Mouse (Mus musculus): Measurements from ENCODE around the gene Hoxa4. TPM values are rescaled to one million over a fixed set of nuclear protein-coding genes. Genes with fewer than 3 reads are reported as not detected.

Gene Hoxa4
- polyA plus RNA-seq, 1 experiment from 2014 or later: 8.8 TPM

DNA sequence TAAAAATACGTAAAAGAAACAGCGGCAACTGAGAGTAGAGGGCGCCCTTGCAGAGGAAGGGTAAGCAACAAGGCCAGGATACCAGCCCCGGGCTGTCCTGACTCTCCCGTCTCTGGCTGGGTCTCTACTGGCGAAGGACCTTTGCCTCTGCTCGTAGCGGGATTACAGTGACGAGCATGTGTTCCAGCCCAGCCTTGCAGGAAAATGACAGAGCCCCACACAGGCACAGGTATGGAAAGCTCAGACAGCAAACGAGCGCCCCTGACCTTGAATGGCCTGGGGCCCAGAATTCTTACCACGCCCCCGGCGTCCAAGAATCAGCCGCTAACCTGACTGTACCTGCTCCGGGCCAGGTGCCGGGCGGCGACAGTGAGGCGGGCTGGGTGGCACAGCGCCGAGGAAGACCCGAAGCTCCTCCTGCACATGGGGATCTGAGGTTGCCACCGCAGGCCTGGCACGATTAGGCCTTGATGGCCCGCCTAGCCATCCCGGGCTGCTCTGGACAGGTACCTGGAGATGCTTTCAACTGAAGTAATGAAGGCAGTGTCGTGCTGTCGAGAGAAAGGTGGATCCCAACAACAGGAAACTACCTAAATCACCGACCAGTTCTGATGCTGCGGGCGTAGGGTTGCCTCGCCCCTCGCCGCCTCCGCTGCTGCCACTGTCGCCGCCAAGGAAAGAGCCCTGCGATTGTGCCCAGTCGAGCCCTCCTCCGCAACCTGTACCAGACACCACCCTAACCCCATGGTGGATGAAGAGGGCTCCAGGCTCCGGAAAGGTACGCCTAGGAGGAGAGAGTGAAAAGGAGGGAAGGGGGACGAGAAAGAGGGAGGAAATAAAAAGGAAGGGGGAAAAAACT lies 38.2 kb upstream of the Hoxa4 start:
- no peak overlapping the region for H3K27ac ChIP-seq (ENCODE audit: low read depth, low read length)

GRCm38 (mm10) chr6:52228475-52229465 lies 37.2 kb upstream of the Hoxa4 start:
- Histone ChIP-seq H3K4me1 (ENCODE audit: control insufficient read depth, insufficient read depth, low read depth, low read length) (no peaks in the 10 kb centered on the region), H3K27ac (ENCODE audit: low read depth, low read length) (no peak overlapping the region), H3K36me3 (ENCODE audit: control insufficient read depth, insufficient read depth, low read length) (no peaks in the 10 kb centered on the region), H3K4me3 (ENCODE audit: low read length) (no peak overlapping the region), H3K27me3 (replicated peaks; ENCODE audit: control insufficient read depth, insufficient read depth, low read length) (peaks cover 69% of the 10 kb centered on the region), H3K4me2 (ENCODE audit: low read length) (no peak overlapping the region), H3K9me3 (ENCODE audit: control insufficient read depth, low read length) (no peaks in the 10 kb centered on the region), H3K9ac (ENCODE audit: low read depth, low read length) (no peak overlapping the region)
- 3% methylated on average over 38 of the region's 38 CpGs for WGBS
- ATAC-seq: no peak

More for the DNA sequence above, 38.2 kb upstream of the Hoxa4 start:
- no peak overlapping the region; the same call in 1 of the 2 replicates for H3K4me3 ChIP-seq (ENCODE audit: low read length)
- H3K9ac ChIP-seq (ENCODE audit: low read depth, low read length): no peak overlapping the region
- no peaks in the 10 kb centered on the region for H3K4me1 ChIP-seq (ENCODE audit: control insufficient read depth, insufficient read depth, low read depth, low read length)
- no peak for ATAC-seq
- peaks cover 77% of the 10 kb centered on the region for H3K27me3 ChIP-seq (replicated peaks; ENCODE audit: control insufficient read depth, insufficient read depth, low read length)
- no peak overlapping the region for H3K4me2 ChIP-seq (ENCODE audit: low read length)
- WGBS: 1% methylated on average over 43 of the region's 44 CpGs
- H3K9me3 ChIP-seq (ENCODE audit: control insufficient read depth, low read length): no peaks in the 10 kb centered on the region
- no peaks in the 10 kb centered on the region for H3K36me3 ChIP-seq (ENCODE audit: control insufficient read depth, insufficient read depth, low read length)

- peaks cover 69% of the 10 kb centered on the region for H3K27me3 ChIP-seq (replicated peaks; ENCODE audit: control insufficient read depth, insufficient read depth, low read length)
- H3K9ac ChIP-seq (ENCODE audit: low read depth, low read length): no peak overlapping the region
- H3K4me3 ChIP-seq (ENCODE audit: low read length): no peak overlapping the region
- no peaks in the 10 kb centered on the region for H3K36me3 ChIP-seq (ENCODE audit: control insufficient read depth, insufficient read depth, low read length)
- WGBS: 4% methylated on average over 11 of the region's 11 CpGs
- no peaks in the 10 kb centered on the region for H3K4me1 ChIP-seq (ENCODE audit: control insufficient read depth, insufficient read depth, low read depth, low read length)
- no peak overlapping the region for H3K4me2 ChIP-seq (ENCODE audit: low read length)
- no peaks in the 10 kb centered on the region for H3K9me3 ChIP-seq (ENCODE audit: control insufficient read depth, low read length)
- no peak overlapping the region for H3K27ac ChIP-seq (ENCODE audit: low read depth, low read length)
- ATAC-seq: no peak
Observed at GRCm38 (mm10) chr6:52227470-52228222, 36.1 kb upstream of the Hoxa4 start.

- WGBS: 3% methylated on average over 26 of the region's 26 CpGs
- no peak overlapping the region for H3K4me3 ChIP-seq (ENCODE audit: low read length)
- ATAC-seq: no peak
Observed at GRCm38 (mm10) chr6:52226569-52227257, 35.2 kb upstream of the Hoxa4 start.

GRCm38 (mm10) chr6:52225612-52226568 lies 34.3 kb upstream of the Hoxa4 start:
- 3% methylated on average over 66 of the region's 69 CpGs for WGBS
- H3K27me3 ChIP-seq (replicated peaks; ENCODE audit: control insufficient read depth, insufficient read depth, low read length): peaks cover 73% of the 10 kb centered on the region
- H3K4me3 ChIP-seq (ENCODE audit: low read length): no peak overlapping the region; the same call in 1 of the 2 replicates
- H3K27ac ChIP-seq (ENCODE audit: low read depth, low read length): no peak overlapping the region
- H3K9me3 ChIP-seq (ENCODE audit: control insufficient read depth, low read length): no peaks in the 10 kb centered on the region
- H3K4me2 ChIP-seq (ENCODE audit: low read length): no peak overlapping the region
- H3K4me1 ChIP-seq (ENCODE audit: control insufficient read depth, insufficient read depth, low read depth, low read length): peaks cover 7% of the 10 kb centered on the region
- no peak for ATAC-seq
- H3K36me3 ChIP-seq (ENCODE audit: control insufficient read depth, insufficient read depth, low read length): no peaks in the 10 kb centered on the region
- no peak overlapping the region for H3K9ac ChIP-seq (ENCODE audit: low read depth, low read length)

More at GRCm38 (mm10) chr6:52226569-52227257, 35.2 kb upstream of the Hoxa4 start:
- Histone ChIP-seq H3K27me3 (replicated peaks; ENCODE audit: control insufficient read depth, insufficient read depth, low read length) (peaks cover 69% of the 10 kb centered on the region), H3K9me3 (ENCODE audit: control insufficient read depth, low read length) (no peaks in the 10 kb centered on the region), H3K36me3 (ENCODE audit: control insufficient read depth, insufficient read depth, low read length) (no peaks in the 10 kb centered on the region), H3K9ac (ENCODE audit: low read depth, low read length) (no peak overlapping the region), H3K27ac (ENCODE audit: low read depth, low read length) (no peak overlapping the region), H3K4me1 (ENCODE audit: control insufficient read depth, insufficient read depth, low read depth, low read length) (peaks cover 1% of the 10 kb centered on the region; the same call in 1 of the 2 replicates), H3K4me2 (ENCODE audit: low read length) (no peak overlapping the region)

DNA sequence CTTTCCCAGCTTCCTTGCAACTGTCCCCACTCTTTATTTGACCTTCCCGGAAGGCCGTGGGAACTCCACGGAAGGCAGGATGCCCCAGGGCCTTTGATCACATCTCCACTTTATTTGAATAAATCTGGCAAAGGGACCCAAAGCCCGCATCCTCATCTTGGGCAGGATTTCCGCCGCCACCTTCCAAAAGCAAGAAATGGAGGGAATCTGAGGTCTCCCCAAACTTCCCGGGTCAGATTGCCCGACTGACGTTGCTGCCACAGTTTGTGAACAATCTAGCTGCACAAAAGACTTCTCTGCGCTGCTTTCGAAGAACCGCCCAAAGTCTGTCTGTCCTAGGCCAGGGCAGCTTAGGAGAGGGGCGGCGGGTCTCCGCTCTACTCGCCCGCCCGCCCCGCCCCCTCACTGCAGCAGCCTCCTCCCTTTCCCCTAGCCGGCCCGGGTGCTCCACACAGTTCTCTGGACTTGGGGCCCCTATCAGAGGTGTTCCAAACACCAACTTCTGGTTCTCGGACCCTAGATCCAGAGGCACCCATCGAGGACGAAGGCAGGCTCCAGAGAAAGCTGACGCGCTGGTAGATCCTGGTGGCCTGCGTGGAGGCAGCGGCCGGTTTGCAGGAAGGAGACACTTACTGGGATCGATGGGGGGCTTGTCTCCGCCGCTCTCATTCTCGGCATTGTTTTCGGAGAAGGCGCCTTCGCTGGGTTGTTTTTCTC lies 33.5 kb upstream of the Hoxa4 start:
- Histone ChIP-seq H3K27ac (ENCODE audit: low read depth, low read length) (no peak overlapping the region), H3K4me3 (ENCODE audit: low read length) (no peak overlapping the region), H3K4me2 (ENCODE audit: low read length) (no peak overlapping the region), H3K36me3 (ENCODE audit: control insufficient read depth, insufficient read depth, low read length) (no peaks in the 10 kb centered on the region), H3K27me3 (replicated peaks; ENCODE audit: control insufficient read depth, insufficient read depth, low read length) (peaks cover 68% of the 10 kb centered on the region), H3K9ac (ENCODE audit: low read depth, low read length) (no peak overlapping the region), H3K9me3 (ENCODE audit: control insufficient read depth, low read length) (no peaks in the 10 kb centered on the region), H3K4me1 (ENCODE audit: control insufficient read depth, insufficient read depth, low read depth, low read length) (peaks cover 7% of the 10 kb centered on the region)
- no peak for ATAC-seq
- WGBS: 4% methylated on average over 33 of the region's 36 CpGs

DNA sequence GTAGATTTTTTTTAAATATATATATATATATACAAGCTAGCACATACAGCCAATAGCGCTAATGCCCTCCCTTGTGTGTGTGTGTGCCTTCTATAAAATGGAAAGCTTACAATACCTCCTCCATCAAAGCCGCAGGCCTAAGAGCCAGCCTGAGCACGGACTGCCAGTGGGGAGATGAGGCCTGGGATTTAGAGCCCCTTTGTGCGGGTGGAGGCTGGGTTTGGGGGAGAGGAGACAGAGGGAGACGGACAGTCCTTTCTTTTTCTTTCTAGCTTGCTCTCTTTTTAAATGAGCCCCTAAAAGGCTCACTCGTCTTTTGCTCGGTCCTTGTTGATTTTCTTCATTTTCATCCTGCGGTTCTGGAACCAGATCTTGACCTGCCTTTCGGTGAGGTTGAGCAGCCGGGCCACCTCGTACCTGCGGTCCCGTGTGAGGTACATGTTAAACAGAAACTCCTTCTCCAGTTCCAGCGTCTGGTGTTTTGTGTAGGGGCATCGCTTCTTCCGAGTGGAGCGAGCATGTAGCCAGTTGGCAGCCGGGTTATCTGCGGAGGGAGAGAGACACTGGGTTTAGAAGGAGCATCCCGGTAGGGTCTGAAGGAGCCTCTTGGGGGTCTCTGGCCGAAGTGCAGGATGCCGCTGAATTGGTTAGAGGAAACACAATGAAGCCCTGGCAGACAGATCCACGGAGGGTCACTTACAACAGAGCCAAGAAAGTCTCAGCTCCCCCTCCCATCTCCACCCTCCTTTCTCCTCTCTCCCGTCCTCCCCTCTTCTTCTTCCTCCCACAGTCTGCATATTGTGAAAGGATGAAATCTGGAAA lies 32.6 kb upstream of the Hoxa4 start:
- Histone ChIP-seq H3K9me3 (ENCODE audit: control insufficient read depth, low read length) (no peaks in the 10 kb centered on the region), H3K27ac (ENCODE audit: low read depth, low read length) (no peak overlapping the region), H3K4me1 (ENCODE audit: control insufficient read depth, insufficient read depth, low read depth, low read length) (peaks cover 7% of the 10 kb centered on the region), H3K27me3 (replicated peaks; ENCODE audit: control insufficient read depth, insufficient read depth, low read length) (peaks cover 69% of the 10 kb centered on the region), H3K36me3 (ENCODE audit: control insufficient read depth, insufficient read depth, low read length) (no peaks in the 10 kb centered on the region), H3K9ac (ENCODE audit: low read depth, low read length) (no peak overlapping the region), H3K4me3 (ENCODE audit: low read length) (no peak overlapping the region), H3K4me2 (ENCODE audit: low read length) (no peak overlapping the region)
- ATAC-seq: no peak
- 3% methylated on average over 24 of the region's 24 CpGs for WGBS

All from hindbrain, embryonic 16.5 days (tissue).